Mouse (Mus musculus) ES-Bruce4 (cell line): ENCODE measurements at regions not wholly inside any gene's neighbourhood (a gene's known extent, or its start where the extent isn't known, plus 50 kb on each side); places are given as distances from the start of the nearest gene placed in this dataset.

ENCODE experiments used
- CTCF ChIP-seq: IDR thresholded peaks from one replicate; pipeline ENCODE4 v1.8.1; 2011; ENCODE audit warnings: low read depth, low read length
- EP300 ChIP-seq: IDR thresholded peaks from 2 replicates; pipeline ENCODE4 v1.6.1; 2011; ENCODE audit warnings: low read depth, low read length; ENCODE audit not compliant: insufficient read depth
- POLR2A ChIP-seq: IDR thresholded peaks from one replicate; pipeline ENCODE4 v1.8.1; 2011; ENCODE audit warnings: low read length; ENCODE audit not compliant: insufficient read depth

DNA sequence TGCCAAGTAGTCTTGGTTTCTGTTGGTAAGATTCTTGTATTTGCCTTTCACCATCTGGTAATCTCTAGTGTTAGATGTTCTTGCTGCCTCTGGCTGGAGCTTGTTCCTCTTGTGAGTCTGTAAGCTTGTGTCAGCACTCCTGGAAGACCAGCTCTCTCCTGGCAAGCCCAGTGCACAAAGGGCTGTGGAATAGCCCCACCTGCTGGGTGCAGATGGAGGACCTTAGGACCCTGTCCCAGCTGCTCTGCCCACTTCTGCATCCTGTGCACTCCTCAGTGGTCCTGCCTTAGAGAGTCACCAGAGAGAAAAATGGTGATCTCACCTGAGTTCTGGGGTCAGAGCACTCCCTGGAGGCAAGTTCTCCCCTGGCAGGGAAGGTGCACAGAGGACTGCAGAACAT is 387.2 kb downstream of the Tns1 start:
- no peak for TF ChIP-seq POLR2A
- peak; percentile 44 for TF ChIP-seq CTCF
- TF ChIP-seq EP300, result no peak
